Mouse (Mus musculus) liver (tissue): ENCODE measurements around the gene Sdf4.

Source experiments
- DNase-seq: peaks from one replicate; pipeline ENCODE4 v3.0.0-alpha.2; 2020; ENCODE audit warnings: mixed read lengths

The Sdf4 gene

DNA sequence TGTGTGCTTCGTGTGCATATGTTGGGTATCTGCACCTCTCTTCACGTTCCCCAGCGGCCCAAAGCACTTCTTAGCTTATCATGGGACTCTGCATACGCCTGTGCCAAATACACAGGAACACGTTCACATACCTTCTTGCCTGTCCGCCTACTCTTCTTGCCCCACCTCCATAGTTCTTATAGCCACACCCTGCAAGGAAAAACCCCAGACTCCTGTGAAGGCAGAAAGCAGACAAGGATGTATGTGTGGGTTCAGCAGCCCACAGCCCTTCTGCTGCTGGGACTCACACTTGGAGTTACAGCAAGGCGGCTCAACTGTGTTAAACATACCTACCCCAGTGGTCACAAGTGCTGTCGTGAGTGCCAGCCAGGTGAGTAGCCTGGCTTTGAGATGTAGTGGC is 21.0 kb downstream of the Sdf4 start, which contains the start of gene Tnfrsf4:
Gene Tnfrsf4 (plus strand): TSS at position 207 of the 400 bp plus-strand sequence.
- DNase-seq: no peak

DNA sequence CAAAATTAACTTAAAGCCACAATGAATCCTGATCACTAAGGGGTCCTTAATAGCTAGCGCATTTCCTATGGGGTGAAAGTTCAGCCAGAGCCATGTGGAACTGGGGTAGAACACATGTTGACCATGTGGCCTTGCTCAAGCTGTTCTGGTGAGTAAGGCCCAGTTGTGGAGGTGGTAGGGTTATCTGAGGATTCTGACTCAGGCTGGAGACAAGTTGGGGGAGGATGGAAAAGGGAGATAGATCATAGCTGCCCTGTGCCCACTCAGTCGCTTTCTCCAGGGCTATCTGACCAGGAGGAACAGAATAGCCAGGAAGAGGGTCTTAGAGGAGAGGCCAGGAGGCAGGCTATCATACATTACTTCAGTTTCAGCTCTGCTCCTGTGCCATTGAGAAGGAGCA is 21.8 kb downstream of the Sdf4 start:
- DNase-seq: no peak

DNA sequence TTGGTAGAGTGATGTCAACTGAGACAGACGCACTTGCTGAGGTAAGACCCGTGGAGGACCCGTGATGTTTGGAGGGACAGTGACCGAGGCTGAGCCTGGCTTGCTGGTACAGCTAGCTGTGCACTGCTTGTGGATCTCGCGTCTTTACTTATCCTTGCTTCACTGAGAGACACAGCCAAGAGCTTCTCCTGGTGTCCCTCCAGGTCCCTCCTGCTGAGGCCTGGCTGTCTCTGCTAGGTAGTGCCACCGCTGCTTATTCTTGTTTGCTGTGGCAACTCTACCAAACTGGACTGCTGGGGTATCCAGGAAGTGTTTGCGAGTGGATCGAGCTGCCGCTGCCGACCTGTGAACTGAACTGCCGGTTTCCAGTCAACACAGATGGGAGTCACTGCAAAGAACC is 27.1 kb downstream of the Sdf4 start:
- DNase-seq: no peak

DNA sequence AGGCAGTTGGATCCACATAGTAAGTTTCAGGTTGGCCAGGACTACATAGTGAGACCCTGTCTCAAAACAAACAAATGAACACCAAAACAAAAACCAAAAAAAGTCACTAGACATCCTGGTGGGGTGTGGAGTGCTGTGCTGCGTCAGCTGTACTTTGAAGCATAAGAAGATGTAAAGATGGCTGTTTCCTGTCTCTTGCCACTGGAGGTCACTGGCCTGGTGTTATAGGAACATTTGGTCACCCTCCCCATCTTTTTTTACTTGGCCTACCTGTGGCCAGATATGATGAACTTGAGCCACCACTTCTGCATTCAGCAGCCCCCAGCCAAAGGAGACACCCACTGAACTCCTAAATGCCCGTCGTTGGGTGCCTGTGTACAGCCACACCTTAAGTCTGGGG is 28.7 kb downstream of the Sdf4 start:
- no peak for DNase-seq

DNA sequence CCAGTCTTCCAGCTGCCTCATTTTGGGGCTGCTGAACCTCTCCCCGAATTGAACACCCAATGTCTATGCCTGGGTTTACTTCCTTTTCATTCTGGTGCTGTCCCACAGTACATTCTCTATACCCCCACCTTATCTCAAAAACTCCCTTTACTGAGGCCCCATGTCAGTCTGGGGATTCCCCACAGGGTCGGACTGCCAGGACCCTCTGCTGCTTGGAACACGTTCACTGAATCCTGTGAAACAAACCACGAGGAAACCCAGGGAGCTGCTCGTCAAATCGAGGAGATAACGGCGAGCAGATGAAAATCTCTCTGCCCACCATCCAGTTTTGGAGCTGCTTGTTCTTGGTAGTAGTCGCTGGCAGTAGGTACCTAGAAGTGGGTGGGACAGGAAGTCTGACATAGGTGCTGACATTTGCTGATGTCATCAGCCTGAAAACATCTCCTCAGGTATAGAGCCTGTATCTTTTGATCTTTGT is 29.3 kb downstream of the Sdf4 start:
- DNase-seq: no peak

DNA sequence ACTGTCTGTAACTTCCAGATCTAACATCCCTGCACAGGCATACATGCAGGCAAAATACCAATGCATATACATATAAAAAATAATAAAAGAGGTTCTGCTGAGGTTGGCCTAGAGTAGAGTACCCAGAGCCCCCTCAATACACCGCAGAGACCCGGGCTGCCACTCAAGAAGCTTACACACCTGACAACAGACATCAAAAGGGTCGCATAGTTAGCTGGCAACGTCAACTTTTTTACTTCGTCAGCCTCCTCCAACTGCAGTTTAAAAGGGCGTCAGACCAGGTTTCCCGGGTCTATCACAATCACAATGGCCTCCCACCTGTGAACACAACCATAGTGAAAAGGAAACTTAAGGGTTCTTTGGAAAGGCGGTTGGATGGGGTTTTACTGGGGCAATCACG is 30.8 kb downstream of the Sdf4 start:
- DNase-seq: no peak

DNA sequence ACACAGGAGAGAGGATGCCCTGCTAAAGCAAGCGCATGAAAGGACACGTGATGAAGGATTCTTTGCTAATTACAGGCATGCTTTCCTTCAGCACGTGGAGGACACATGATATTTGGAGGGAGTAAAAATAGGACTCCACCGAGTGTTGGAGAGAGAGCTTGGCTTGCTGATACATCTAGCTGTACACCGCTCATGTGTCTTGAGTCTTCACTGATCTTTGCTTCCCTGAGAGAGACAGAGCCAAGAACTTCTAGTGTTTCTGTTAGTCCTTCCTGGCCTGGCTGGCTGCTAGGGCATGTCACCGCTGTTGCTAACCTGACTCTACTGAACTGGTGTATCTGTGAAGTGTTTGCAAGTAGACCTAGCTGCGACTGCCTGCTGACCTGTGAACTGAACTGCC is 31.5 kb downstream of the Sdf4 start:
- DNase-seq: no peak

DNA sequence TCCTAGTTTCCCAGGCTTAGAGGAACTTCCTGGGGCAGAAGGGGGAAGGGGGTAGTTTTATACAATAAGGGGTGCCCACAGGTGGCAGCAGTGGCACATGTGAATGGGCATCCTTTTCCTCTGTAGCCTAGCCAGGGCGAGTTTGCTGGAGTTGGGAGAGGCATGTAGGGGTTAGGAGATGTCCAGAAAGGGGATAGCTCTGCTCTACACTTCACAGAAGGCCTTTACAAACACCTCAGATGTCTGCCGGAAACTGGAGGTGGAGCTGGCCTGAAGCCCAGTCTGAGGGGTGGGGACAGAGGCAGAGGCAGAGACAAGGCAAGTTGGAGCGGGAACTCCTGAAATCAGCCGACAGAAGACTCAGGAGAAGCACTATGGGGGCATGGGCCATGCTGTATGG is 33.3 kb downstream of the Sdf4 start, which contains the start of gene Tnfrsf18:
Gene Tnfrsf18 (plus strand): TSS at position 152 of the 400 bp plus-strand sequence.
- DNase-seq: no peak

DNA sequence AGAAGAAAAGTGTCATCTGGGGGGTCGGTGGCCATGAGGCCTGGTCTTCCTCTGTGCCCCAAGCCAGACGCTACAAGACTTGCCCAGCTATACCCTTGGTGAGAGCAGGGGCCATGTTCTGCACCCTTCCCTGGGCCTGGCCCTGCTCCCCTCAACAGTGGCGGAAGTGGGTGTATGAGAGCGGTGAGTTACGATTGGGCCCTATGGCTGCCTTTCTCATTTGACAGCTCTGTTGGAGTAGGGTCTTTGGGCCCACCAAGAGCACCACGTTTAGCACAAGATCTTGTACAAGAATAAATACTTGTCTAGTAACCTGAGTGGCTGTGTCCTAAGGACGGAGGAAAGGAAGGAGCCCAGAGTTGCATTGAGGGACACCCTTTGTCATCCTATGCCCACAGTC is 35.9 kb downstream of the Sdf4 start:
- DNase-seq: no peak

DNA sequence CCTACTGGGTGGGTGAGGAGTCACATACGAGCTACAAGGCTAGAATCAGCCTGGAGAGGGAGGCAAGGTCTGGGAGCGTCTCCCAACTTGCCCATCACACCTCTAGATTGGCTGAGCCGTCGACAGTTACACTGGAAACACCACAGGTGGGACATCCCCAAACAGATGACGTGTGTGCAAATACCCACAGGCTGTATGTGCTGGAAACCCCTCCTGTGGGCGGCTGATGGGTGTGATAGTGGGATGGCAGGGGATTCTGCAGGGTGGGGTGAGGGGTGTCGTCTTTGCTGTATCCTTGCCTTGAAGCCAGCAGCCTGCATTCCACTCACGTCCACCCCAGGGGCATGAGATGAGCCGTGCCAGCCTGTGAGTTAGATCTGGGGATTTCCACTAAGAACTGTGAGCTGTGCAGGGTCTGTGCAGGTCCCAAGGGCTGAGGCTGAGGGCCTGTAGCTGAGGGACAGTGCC is 38.0 kb downstream of the Sdf4 start:
- DNase-seq: no peak

DNA sequence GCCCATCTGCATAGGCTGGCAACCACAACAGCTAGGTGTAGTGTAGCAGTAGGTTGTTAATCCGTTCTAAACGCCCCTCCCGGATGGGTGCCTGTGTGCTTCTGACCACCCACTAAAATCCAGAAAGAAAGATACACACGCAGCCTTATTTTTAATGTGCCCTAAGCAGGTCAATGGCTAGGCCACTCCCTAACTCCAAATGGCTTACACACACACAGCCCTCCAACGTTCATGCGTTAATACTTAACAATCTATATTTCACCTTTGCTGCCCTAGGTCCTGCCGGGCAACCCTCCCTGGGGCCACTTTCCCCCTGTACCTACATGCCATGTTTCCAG is 38.6 kb downstream of the Sdf4 start:
- DNase-seq: no peak

DNA sequence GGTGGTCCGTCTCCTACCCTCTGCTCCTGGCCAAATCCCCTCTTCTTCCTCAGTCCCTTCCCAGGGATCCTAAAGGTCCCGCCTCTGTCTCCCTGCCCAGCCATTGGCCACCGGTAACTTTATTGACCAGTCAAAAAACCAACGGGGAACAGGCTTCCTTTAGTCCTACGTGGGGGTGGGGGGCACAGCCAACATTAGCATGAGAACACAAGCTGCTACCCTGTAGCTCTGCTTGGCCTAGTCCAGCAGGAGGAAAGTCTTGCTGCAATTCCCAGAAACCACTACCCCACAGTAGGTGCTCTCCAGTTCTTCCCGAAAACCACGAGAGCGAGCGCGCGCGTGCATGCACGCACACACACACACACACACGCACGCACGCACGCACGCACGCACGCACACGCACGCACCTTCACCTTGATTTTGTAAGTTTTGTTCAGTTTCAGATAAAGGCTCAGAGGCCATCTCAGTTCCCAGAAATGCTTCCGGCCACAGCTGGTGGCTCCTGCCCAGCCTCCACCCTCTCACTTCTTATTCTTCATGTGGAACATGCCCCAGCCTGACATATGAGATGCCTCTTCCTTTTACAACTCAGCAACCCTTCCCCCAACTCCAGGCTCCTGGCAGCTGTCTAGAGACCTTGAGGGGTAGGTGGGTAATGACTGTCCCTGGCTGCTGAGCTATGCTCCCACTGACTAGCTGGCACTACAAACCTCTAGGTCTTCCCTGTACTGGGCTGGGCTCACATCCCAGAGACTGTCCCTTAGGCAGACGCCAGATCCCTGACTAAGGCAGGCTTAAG is 39.1 kb downstream of the Sdf4 start:
- DNase-seq: peak; percentile 67

DNA sequence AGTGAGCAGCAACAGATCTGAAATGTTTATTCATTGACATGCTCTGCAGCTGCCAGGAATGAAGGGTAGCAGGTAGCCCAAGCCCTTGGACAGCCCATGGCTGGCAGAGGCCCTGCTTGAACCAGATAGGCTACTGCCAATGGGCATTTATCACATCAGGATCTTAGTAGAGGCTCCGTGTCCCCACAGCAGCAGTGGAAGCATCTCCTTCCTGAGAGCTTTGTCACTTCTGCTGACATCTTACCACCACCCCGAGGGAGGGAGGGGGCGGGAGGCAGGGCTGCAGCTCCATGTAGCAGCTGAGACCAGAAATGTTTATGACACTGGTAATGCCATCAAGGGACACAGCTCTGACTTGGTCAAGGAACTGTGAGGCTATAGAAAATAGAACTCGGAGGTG is 40.2 kb downstream of the Sdf4 start:
- DNase-seq: no peak

DNA sequence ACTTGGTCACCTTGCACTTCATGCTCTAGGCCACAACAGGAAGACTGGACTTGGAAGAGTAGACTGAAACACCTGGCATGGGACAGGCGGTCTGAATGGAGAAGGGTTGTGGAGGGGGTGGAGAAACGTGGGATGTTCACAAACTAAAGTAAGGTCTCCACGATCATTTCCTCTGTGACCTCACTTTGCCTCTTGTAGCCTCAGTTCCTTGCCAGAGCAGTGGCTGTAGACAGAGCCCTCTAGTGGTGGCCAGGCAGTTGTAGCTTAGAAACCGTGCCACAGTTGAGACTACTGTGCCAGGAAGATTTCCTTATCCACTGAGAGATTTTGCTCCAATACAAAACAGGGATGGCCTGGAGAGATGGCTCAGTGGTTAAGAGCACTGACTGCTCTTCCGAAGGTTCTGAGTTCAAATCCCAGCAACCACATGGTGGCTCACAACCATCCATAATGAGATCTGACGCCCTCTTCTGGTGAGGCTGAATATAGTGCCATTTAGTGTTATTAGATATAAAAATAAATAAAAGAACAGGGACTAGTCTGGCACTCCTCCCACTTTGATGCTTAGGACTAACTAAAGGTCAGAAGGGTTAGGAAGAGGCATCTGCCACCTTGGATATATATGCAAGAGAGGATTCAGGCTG is 40.9 kb downstream of the Sdf4 start:
- DNase-seq: peak; percentile 47

DNA sequence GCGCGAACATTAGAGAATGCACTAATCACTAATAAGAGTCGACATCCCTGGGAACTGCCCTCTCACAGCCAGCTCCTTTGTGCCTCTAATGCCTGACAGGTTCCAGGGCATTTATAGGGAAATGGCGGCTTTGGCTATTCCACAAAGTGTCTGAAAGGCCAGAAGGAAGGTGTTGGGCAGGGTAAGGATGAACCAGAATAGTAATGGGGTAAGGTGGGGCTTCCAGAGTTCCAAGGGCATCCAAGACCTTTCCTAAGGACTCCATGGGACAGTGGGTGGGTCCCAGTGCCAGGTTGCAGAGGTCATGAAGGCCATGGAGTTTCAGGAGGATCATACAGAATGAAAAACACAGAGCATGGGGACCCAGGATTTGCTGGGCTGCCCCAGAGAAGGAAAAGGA is 41.6 kb downstream of the Sdf4 start:
- DNase-seq: no peak

DNA sequence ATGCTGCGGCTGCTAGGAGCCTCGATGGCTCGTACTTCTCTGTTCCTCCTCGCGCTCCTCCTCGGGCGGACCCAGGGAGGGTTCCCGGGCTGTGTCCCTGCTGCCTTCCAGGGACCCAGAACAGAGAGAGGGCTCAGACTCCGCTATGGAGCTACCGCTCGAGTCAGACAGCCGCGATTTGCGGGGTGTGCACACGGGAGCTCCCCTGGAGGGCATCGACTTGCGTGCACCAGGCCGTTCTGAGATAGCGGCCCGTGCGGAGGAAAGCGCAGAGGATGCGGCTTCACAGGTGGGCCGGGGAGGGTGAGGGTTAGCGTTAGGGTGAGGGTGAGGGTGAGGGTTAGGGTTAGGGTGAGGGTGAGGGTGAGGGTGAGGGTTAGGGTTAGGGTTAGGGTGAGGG is 42.2 kb downstream of the Sdf4 start:
- no peak for DNase-seq

DNA sequence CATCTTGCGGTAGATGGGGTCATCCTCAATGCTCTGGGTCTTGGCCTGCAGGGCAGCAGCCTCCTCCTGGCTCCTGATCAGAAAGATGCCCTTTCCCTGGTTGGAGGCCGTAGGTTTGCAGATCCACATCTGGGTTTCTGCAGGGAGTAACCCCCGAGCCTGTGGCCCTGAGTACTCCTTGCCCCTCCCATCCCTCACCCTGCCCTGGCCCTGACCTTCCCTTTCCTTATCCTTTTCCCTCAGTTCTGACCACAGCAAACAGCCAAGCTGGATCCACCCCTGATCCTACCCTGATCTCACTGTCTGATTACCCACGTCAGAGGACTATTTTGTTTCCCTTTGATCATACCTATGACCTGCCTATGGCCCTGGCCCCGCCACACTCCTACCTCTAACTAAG is 52.1 kb downstream of the Sdf4 start:
- no peak for DNase-seq

DNA sequence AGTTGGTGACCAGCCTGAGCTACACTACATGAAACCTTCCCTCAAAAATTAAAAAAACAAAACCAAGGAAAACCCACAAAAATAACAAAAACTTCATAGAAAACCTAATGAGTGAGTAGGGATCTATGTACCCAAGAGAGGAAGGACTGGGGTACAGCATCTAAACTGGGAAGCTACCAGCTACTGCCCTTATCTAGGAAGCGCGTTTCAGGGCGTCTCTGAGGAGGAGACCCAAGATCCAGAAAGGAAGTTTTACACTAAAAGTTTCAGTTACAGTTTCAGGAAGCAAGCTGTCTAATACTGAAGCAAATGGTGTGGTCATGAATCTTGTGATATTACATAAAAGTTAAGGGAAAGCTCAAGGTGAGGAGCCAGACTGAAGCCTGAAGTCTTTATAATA is 57.1 kb downstream of the Sdf4 start:
- no peak for DNase-seq

DNA sequence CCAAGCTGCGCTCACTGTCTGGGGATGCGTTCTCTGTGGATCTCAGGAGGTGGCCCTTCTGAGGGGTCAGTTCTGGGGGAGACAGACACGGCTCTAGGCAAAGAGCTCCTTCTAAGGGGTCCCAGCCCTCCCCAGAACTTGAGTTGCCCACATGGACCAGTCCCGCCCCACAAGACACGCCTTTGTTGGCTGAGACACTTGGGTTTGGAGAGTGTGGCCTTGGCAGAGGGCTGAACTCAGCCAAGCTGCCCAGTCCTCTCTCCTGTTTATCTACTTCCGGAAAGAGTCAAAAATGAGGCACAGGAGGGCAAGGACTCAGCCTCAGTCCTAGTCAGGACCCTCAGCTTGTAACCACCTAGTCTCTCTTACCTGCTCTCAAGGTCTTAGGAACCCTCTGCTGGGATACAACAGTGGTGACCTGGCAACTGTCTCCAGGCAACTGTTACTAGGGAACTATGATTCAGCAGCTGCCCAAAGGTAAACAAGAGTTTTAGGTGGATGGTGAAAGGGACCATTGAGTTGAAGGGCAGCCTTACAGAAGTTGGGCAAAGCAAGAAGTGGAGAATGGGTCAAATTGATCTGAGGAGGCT is 57.8 kb downstream of the Sdf4 start:
- no peak for DNase-seq

DNA sequence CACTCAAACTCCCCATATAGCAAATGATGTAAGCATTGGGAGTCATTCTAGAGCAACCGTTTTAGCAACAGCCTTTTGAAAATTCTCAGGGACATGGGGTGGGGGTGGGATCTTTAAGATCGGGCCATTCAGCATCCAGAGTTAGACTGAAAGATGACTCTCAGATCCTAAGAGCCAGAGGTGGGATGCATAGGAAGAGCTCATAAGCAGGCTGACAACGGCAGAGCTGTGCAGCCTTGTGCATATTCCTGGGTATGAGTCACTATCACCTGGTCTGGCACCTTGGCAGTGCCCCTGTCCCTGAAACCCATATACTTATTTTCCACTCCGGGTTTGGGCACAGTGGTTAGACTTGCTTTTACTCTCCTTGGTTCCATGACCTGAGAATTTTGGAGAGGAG is 60.4 kb downstream of the Sdf4 start:
- no peak for DNase-seq

DNA sequence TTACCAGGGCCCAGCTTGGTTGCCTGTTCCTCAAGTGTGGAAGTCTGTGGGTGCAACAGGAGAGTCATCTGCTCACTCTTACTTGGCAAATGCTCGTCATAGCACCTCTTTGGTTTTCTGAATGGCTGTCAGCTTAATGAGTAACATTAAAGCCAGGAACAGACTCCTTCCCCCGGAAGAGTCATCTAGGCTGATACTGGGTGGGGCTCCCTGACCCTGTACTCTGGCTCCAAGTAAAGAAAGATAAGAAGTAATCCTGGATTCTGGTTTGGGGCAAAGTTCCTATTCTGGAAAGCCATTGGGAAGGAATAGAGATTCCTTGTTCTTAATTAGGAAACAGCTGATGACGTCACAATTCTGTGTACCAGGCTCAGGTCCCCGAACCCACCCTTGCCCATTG is 61.5 kb downstream of the Sdf4 start:
- no peak for DNase-seq

DNA sequence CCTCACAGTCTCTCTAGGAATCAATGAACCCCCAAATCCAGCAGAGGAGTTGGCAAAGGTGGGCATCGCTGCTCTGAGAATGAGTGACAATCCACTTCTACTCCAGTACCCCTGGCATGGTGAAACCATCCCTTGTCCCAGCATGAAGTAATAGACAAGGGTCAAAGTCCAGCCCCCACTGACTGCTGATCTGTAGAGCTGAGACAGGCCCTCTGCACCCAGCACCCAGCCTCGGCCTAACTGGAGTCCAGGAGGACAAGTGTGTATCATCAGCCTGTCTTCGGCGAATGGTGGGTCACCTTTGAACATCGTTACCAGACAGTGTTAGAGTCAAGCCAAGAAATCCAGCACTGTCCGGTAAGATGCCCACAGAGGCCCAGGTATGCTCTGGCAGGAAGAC is 61.9 kb downstream of the Sdf4 start:
- peak; percentile 2 for DNase-seq

DNA sequence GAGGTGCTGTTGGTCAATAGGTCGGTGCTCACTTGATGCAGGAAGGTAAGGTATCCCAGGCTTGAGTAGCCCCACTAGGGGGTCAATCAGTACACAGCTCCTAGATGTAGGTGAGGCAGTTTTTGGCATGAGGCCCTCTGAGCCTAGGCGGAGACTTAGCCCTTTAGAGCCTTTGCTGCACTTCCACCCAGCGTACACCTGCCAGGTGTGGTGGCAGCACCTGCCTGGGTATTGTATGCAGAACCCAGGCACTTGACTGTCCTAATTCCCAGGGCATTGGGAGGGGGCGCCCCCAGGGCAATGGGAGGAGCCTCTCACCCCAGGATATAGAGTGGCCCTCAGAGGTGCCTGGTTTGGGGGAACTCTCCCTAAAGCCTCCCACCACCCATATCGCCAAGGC is 62.5 kb downstream of the Sdf4 start:
- DNase-seq: no peak

DNA sequence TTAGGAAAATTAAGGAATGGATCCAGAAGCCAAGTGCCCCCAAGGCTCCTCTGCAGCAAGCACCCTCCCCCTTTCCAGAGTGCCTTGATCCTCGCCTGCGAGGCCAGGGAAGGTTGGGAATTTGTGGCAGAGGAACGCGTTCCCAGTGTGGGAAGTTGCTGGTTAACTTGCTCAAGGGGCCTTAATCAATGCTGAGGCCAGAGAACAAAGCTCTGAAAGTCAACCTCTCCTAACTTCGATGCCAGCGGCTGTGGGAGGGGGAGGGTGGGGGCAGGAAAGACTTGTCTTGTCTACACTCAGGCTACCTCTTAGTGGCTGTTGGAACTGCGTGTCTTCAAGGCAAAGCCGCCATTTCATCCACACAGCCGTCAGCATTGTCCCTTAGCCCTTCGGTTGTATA is 65.0 kb downstream of the Sdf4 start:
- no peak for DNase-seq
